Mouse (Mus musculus) liver, embryonic 14.5 days (tissue): ENCODE results near the gene Litaf. TPM values are rescaled to one million over a fixed set of nuclear protein-coding genes. Genes with fewer than 3 reads are reported as not detected.
A peak's percentile ranks its signal among the peaks of the same experiment; 100 is the strongest.

Experiments
- ATAC-seq: fragments of 200-750 bp; cut with Nextera tagmentation; 2 replicates; pipeline ENCODE4 v1.8.0; 2017; ENCODE audit warnings: moderate number of reproducible peaks, mild to moderate bottlenecking, moderate library complexity; ENCODE audit not compliant: insufficient read depth
- DNase-seq, 3 experiments: peaks; one replicate each; pipeline ENCODE4 v3.0.0-alpha.2; 2012 to 2013; ENCODE audit warnings: low read depth in 3 of 3, low spot score in 3 of 3
- H3K27ac ChIP-seq: fragments of 300-500 bp; sonication (generic); 2 replicates; pipeline ENCODE4 v1.5.1; 2014; ENCODE audit warnings: moderate library complexity, mild to moderate bottlenecking, control low read depth, inconsistent platforms
- H3K27me3 ChIP-seq: fragments of 300-500 bp; sonication (generic); 2 replicates; pipeline ENCODE4 v1.6.1; 2014; ENCODE audit warnings: mild to moderate bottlenecking, low read length, moderate library complexity; ENCODE audit not compliant: control insufficient read depth, insufficient read depth
- H3K36me3 ChIP-seq: fragments of 300-500 bp; sonication (generic); replicated peaks from 2 replicates; pipeline ENCODE4 v1.6.1; 2014; ENCODE audit warnings: low read depth; ENCODE audit not compliant: control insufficient read depth, insufficient read depth
- H3K4me1 ChIP-seq, 2 experiments: fragments of 200-500 bp in 1 of 2; fragments of 300-500 bp in 1 of 2; sonication (generic) in 1 of 2; replicated peaks; 2 replicates each; pipeline ENCODE4 v1.6.1; 2012 to 2014; ENCODE audit warnings: antibody characterized with exemption in 1 of 2, inconsistent platforms in 1 of 2, low read length in 1 of 2; ENCODE audit not compliant: control insufficient read depth in 2 of 2, insufficient read depth in 2 of 2
- H3K4me2 ChIP-seq: fragments of 300-500 bp; sonication (generic); 2 replicates; pipeline ENCODE4 v1.6.1; 2014; ENCODE audit warnings: low read depth, mild to moderate bottlenecking, control low read depth, moderate library complexity
- H3K4me3 ChIP-seq, 2 experiments: fragments of 200-500 bp in 1 of 2; fragments of 300-500 bp in 1 of 2; sonication (generic) in 1 of 2; 2 replicates each; pipeline ENCODE4 v1.5.1; 2012 to 2014; ENCODE audit warnings: low read depth in 2 of 2, low read length in 2 of 2, mild to moderate bottlenecking in 2 of 2, control low read depth in 1 of 2, inconsistent platforms in 1 of 2, moderate library complexity in 1 of 2; ENCODE audit not compliant: insufficient read depth in 1 of 2
- H3K9ac ChIP-seq: fragments of 300-500 bp; sonication (generic); replicated peaks from 2 replicates; pipeline ENCODE4 v1.6.1; 2014; ENCODE audit warnings: mild to moderate bottlenecking, control low read depth, moderate library complexity
- H3K9me3 ChIP-seq: fragments of 300-500 bp; sonication (generic); 2 replicates; pipeline ENCODE4 v1.6.1; 2016; ENCODE audit warnings: low read length, mixed read lengths; ENCODE audit not compliant: control insufficient read depth
- CTCF ChIP-seq: IDR thresholded peaks from 2 replicates; pipeline ENCODE4 v1.5.1; 2016; ENCODE audit warnings: antibody characterized with exemption, low read depth, control low read depth
- EP300 ChIP-seq: IDR thresholded peaks from 2 replicates; pipeline ENCODE4 v1.6.1; 2016; ENCODE audit warnings: antibody characterized with exemption, low read depth
- WGBS: fragments of 180-500 bp; shearing (Covaris S2); extraction: QIAGEN DNeasy Blood & Tissue Kit; methylation state at CpG from one replicate; pipeline ENCODE4 v1.1.7; 2014; ENCODE audit not compliant: insufficient replicate concordance; 5-methylcytosine and 5-hydroxymethylcytosine counted together
- polyA plus RNA-seq, 2 experiments: library from polyadenylated mRNA; depleted of rRNA in 1 of 2; stranded (reverse) in 1 of 2; unstranded in 1 of 2; fragments of >200 nt; fragmentation: Nextera tagmentation in 1 of 2; extraction: Ambion mirVana in 1 of 2; gene quantifications; 2 replicates each; pipeline versions ENCODE4 v1.2.1 to v1.2.3; 2012 to 2014

Gene Litaf
- polyA plus RNA-seq, 2 experiments: 12.1 to 27.3 TPM

- 53% methylated on average over 3 of the region's 3 CpGs for WGBS
- no peak overlapping the region for H3K4me2 ChIP-seq
- no peak overlapping the region for H3K27ac ChIP-seq
- H3K9ac ChIP-seq: no peak overlapping the region
- no peak for TF ChIP-seq EP300
- no peak for TF ChIP-seq CTCF
- ATAC-seq (no peak), DNase-seq (no peak)
- no peaks in the 10 kb centered on the region for H3K4me1 ChIP-seq
- no peak overlapping the region for H3K4me3 ChIP-seq
- no peaks in the 10 kb centered on the region for H3K36me3 ChIP-seq
- no peaks in the 10 kb centered on the region for H3K27me3 ChIP-seq
- no peaks in the 10 kb centered on the region for H3K9me3 ChIP-seq
Measured at GRCm38 (mm10) chr16:11024841-11025240, 41.1 kb downstream of the Litaf start.

- DNase-seq: no peak
- Histone ChIP-seq H3K9me3 (no peaks in the 10 kb centered on the region), H3K27ac (no peak overlapping the region), H3K4me2 (no peak overlapping the region), H3K4me3 (no peak overlapping the region), H3K9ac (no peak overlapping the region), H3K4me1 (no peaks in the 10 kb centered on the region), H3K36me3 (no peaks in the 10 kb centered on the region), H3K27me3 (no peaks in the 10 kb centered on the region)
- TF ChIP-seq CTCF: no peak
- no peak for TF ChIP-seq EP300
- no peak for ATAC-seq
- WGBS: 57% methylated on average over 5 of the region's 5 CpGs
Measured at GRCm38 (mm10) chr16:11023618-11024017, 42.3 kb downstream of the Litaf start.

GRCm38 (mm10) chr16:11022113-11022489 lies 43.9 kb downstream of the Litaf start:
- Histone ChIP-seq H3K27ac (no peak overlapping the region), H3K4me1 (peaks cover 0 to 6% of the 10 kb centered on the region in 2 experiments; a peak in 2 of 4 replicates), H3K27me3 (no peaks in the 10 kb centered on the region), H3K9me3 (no peaks in the 10 kb centered on the region), H3K9ac (no peak overlapping the region), H3K4me3 (no peak overlapping the region), H3K36me3 (no peaks in the 10 kb centered on the region), H3K4me2 (no peak overlapping the region)
- ATAC-seq (no peak), DNase-seq (no peak)
- 66% methylated on average over 4 of the region's 4 CpGs for WGBS
- TF ChIP-seq EP300: no peak
- TF ChIP-seq CTCF: no peak

- Histone ChIP-seq H3K36me3 (no peaks in the 10 kb centered on the region), H3K9ac (no peak overlapping the region), H3K9me3 (no peaks in the 10 kb centered on the region), H3K4me2 (no peak overlapping the region), H3K4me3 (no peak overlapping the region), H3K27ac (no peak overlapping the region), H3K27me3 (no peaks in the 10 kb centered on the region), H3K4me1 (peaks cover 0 to 6% of the 10 kb centered on the region in 2 experiments; a peak in 2 of 4 replicates)
- WGBS: 55% methylated on average over 3 of the region's 3 CpGs
- no peak for TF ChIP-seq EP300
- TF ChIP-seq CTCF: no peak
- no peak for ATAC-seq
- no peak for DNase-seq
Measured at GRCm38 (mm10) chr16:11021403-11022112, 44.4 kb downstream of the Litaf start.

GRCm38 (mm10) chr16:11017807-11018595 lies 48.0 kb downstream of the Litaf start:
- TF ChIP-seq EP300 (no peak), CTCF (no peak)
- no peaks in the 10 kb centered on the region for H3K9me3 ChIP-seq
- H3K4me2 ChIP-seq: no peak overlapping the region
- no peak overlapping the region for H3K9ac ChIP-seq
- ATAC-seq (0 out of 2 replicates have a peak, but pooled peaks have one; percentile 11), DNase-seq (no peak)
- no peak overlapping the region for H3K4me3 ChIP-seq
- H3K27me3 ChIP-seq: no peaks in the 10 kb centered on the region
- H3K4me1 ChIP-seq: peaks cover 0 to 7% of the 10 kb centered on the region in 2 experiments; a peak in 2 of 4 replicates
- WGBS: 44% methylated on average over 11 of the region's 11 CpGs
- no peak overlapping the region for H3K27ac ChIP-seq
- H3K36me3 ChIP-seq: no peaks in the 10 kb centered on the region
